Mouse (Mus musculus): ENCODE data around the gene Akap8l.

DNA sequence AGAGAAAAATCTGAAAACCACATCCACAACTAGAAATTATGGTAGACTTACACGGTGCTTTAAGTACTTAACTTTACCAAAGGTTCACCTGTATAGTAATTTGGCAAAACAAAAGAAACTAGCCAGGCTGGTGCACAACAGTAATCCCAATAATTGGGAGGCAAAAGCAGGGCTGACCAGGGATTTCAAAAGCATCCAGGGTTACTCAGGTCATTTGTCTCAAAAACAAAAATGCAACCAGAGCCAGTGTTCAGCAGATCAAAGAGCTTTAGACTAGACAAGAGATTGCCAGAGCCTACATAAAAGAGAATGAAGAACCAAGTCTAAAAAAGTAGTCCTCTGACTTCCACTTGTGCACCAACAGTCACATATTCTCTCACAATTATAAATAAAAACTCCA lies 73.2 kb downstream of the Akap8l start:
- TF ChIP-seq CTCF (IDR thresholded peaks at IDR 0.05; ENCODE audit: insufficient read depth, low read depth, low read length) (no peak), POLR2A (IDR thresholded peaks at IDR 0.05; ENCODE audit: insufficient read depth, low read depth, low read length) (no peak)

All from olfactory bulb, adult 2 months (tissue).